13 mouse cellular contexts compared by ENCODE assay signal in the genomic region with DNA sequence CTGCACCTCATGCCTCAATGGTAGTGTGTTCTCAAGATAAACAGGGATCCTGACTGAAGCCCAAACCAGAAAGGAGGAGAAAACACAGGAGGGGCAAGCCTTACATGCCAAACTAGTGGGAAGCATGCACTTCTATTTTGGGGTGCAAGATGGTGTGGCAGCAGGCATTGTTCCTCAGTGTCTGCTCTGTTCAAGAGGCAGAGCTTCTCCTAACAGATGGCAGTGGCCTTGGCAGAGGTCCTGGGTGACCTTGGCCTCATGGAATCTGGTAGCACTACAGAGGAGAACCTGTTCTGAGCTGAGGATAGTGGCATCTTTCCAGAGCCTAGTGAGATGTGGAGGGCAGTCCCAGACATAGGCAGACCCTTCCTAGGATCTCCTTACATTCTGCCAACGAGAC.
DNase-seq lines count a peak whose midpoint lies in the region; ATAC-seq and TF ChIP-seq lines count a peak whose summit lies in the region.
"Had no signal": no experiment of that assay in that cellular context is flagged by ENCODE, and none has a peak within 500 bp of the region (broad histone marks: within the 10 kb centered on the region; RNA-seq: fewer than 3 reads in every experiment).

No protein-coding gene starts in this region.

- H3K27me3 ChIP-seq in heart, embryonic 16.5 days (ENCODE audit: control insufficient read depth, insufficient read depth, low read length) = no peaks in the 10 kb centered on the region
- H3K27me3 ChIP-seq in heart, embryonic 10.5 days (ENCODE audit: insufficient read depth, poor library complexity, severe bottlenecking) = no peaks in the 10 kb centered on the region
- H3K27me3 ChIP-seq in cerebellum, adult 2 months (ENCODE audit: control insufficient read depth, insufficient read depth, low read length) = no peaks in the 10 kb centered on the region

- H3K27ac ChIP-seq in heart, embryonic 16.5 days (ENCODE audit: low read length) = peak overlapping the region; percentile 76
- H3K27ac ChIP-seq in heart, embryonic 10.5 days = no peak overlapping the region
- peak overlapping the region; percentile 83 for H3K27ac ChIP-seq in cerebellum, adult 2 months (ENCODE audit: insufficient read depth, low read length)
- H3K27ac ChIP-seq in layer of hippocampus, adult 2 months = peak overlapping the region; percentile 90
- H3K27ac ChIP-seq: limb, embryonic 10.5 days; liver, embryonic 14.5 days had no signal

- no peaks in the 10 kb centered on the region for H3K9me3 ChIP-seq in heart, embryonic 16.5 days (replicated peaks; ENCODE audit: control insufficient read depth, low read length)
- no peaks in the 10 kb centered on the region for H3K9me3 ChIP-seq in heart, embryonic 10.5 days
- H3K9me3 ChIP-seq: limb, embryonic 10.5 days had no signal

- H3K4me2 ChIP-seq in heart, embryonic 16.5 days (ENCODE audit: low read depth, low read length) = no peak overlapping the region

- peak; percentile 47 for ATAC-seq in heart, embryonic 16.5 days (replicated peaks; ENCODE audit: extremely low read depth, insufficient read depth, low FRiP score)
- ATAC-seq in CD4-positive, CD25-positive, alpha-beta regulatory T cell, adult 4 months = no peak

- 56% methylated on average over 1 of the region's 1 CpGs for WGBS in heart, embryonic 16.5 days
- WGBS in heart, embryonic 10.5 days = 88% methylated on average over 1 of the region's 1 CpGs
- WGBS in cerebellum, adult 2 months = 13% methylated on average over 1 of the region's 1 CpGs

- no peaks in the 10 kb centered on the region for H3K36me3 ChIP-seq in heart, embryonic 16.5 days (ENCODE audit: control insufficient read depth, insufficient read depth)
- no peaks in the 10 kb centered on the region for H3K36me3 ChIP-seq in heart, embryonic 10.5 days
- H3K36me3 ChIP-seq: limb, embryonic 10.5 days had no signal

- H3K9ac ChIP-seq in heart, embryonic 16.5 days (ENCODE audit: low read length) = no peak overlapping the region
- H3K9ac ChIP-seq: liver, embryonic 14.5 days had no signal

- no peak overlapping the region for H3K4me3 ChIP-seq in heart, embryonic 16.5 days (ENCODE audit: low read length)
- H3K4me3 ChIP-seq in heart, embryonic 10.5 days = no peak overlapping the region
- H3K4me3 ChIP-seq in cerebellum, adult 2 months (replicated peaks; ENCODE audit: insufficient read depth, low read depth, low read length) = no peak overlapping the region
- no peak overlapping the region for H3K4me3 ChIP-seq in layer of hippocampus, adult 2 months
- H3K4me3 ChIP-seq: limb, embryonic 10.5 days had no signal

- no peak for DNase-seq in heart, embryonic 10.5 days (ENCODE audit: low spot score)
- DNase-seq in cerebellum, adult 11 months = peak; percentile 96
- DNase-seq in cerebellum, adult 2 months = peak; percentile 97 to 99
- peak in 1 of 2 experiments; percentile 64 for DNase-seq in layer of hippocampus, adult 2 months (ENCODE audit: low spot score in 2 of 2)
- no peak for DNase-seq in frontal cortex, postnatal 25 days (ENCODE audit: low spot score in 2 of 2)
- DNase-seq: gastrocnemius, postnatal 25 days; heart, postnatal 14 days; lung, postnatal 10 days; thymus, adult 2 months had no signal

- peak; percentile 32; the same call in 1 of the 2 replicates for TF ChIP-seq POLR2A in cerebellum, adult 2 months (IDR thresholded peaks at IDR 0.05; ENCODE audit: borderline replicate concordance, insufficient read depth, low read length)

- TF ChIP-seq CTCF in cerebellum, adult 2 months (IDR thresholded peaks at IDR 0.05; ENCODE audit: borderline replicate concordance, insufficient read depth, low read depth, low read length) = no peak; the same call in 1 of the 2 replicates
- no peak for TF ChIP-seq CTCF in layer of hippocampus, adult 2 months (conservative IDR thresholded peaks at IDR 0.05)

- H3K4me1 ChIP-seq in heart, embryonic 16.5 days (ENCODE audit: control insufficient read depth, insufficient read depth, low read length) = peaks cover 30% of the 10 kb centered on the region
- H3K4me1 ChIP-seq in heart, embryonic 10.5 days = peaks cover 41% of the 10 kb centered on the region
- H3K4me1 ChIP-seq in cerebellum, adult 2 months (ENCODE audit: control insufficient read depth, insufficient read depth, low read length) = peaks cover 68% of the 10 kb centered on the region
- H3K4me1 ChIP-seq: limb, embryonic 10.5 days had no signal

Comparison
In these comparisons a context has a peak if more than half of its experiments do, and no peak if none do; other contexts are left out.
1. DNase-seq: peak in cerebellum, adult 11 months (single experiment) and cerebellum, adult 2 months (2 of 2); none in heart, embryonic 10.5 days (single experiment) and frontal cortex, postnatal 25 days (0 of 2).